Mouse (Mus musculus): ENCODE measurements around the gene Palm2. TPM values are rescaled to one million over a fixed set of nuclear protein-coding genes. Genes with fewer than 3 reads are reported as not detected.

Gene Palm2
- total RNA-seq, 2 experiments from 2014 or later, result 11.0 to 11.8 TPM

Other genes starting within 250 kb of the Palm2 start
- gene Ptpn3, start 132.4 kb upstream of the Palm2 start, total RNA-seq (2021), result 10 to 100 TPM; 34.5 to 41.4 TPM
- 10 to 100 TPM; 35.7 to 40.6 TPM for gene Pakap, start 133.9 kb downstream of the Palm2 start, total RNA-seq (2021)